Mouse (Mus musculus) bone marrow macrophage, adult 2 months (primary cell): ENCODE results near the gene Eif4h. TPM values are rescaled to one million over a fixed set of nuclear protein-coding genes. Genes with fewer than 3 reads are reported as not detected.
A peak's percentile ranks its signal among the peaks of the same experiment; 100 is the strongest.

Experiments used
- H3K27ac ChIP-seq: 2 replicates; pipeline ENCODE4 v1.5.1; 2012; ENCODE audit warnings: low read depth, low read length; ENCODE audit not compliant: insufficient read depth
- H3K4me1 ChIP-seq: 2 replicates; pipeline ENCODE4 v1.6.1; 2012; ENCODE audit warnings: low read length; ENCODE audit not compliant: control insufficient read depth, insufficient read depth
- H3K4me3 ChIP-seq: 2 replicates; pipeline ENCODE4 v1.5.1; 2012; ENCODE audit warnings: mild to moderate bottlenecking, low read length, moderate library complexity; ENCODE audit not compliant: insufficient read depth
- CTCF ChIP-seq: IDR thresholded peaks from 2 replicates; pipeline ENCODE4 v1.5.1; 2012; ENCODE audit warnings: low read depth, mild to moderate bottlenecking, low read length, moderate library complexity
- POLR2A ChIP-seq: IDR thresholded peaks from 2 replicates; pipeline ENCODE4 v1.6.1; 2012; ENCODE audit warnings: mild to moderate bottlenecking, low read depth, low read length, borderline replicate concordance
- polyA plus RNA-seq: library from polyadenylated mRNA; stranded (reverse); fragments of >200 nt; gene quantifications from 2 replicates; pipeline ENCODE4 v1.2.4, GENCODE M21; 2012; ENCODE audit not compliant: missing spikeins, insufficient read depth, insufficient read length

Eif4h gene
- polyA plus RNA-seq, result 169 and 175 TPM in 2 replicates

DNA sequence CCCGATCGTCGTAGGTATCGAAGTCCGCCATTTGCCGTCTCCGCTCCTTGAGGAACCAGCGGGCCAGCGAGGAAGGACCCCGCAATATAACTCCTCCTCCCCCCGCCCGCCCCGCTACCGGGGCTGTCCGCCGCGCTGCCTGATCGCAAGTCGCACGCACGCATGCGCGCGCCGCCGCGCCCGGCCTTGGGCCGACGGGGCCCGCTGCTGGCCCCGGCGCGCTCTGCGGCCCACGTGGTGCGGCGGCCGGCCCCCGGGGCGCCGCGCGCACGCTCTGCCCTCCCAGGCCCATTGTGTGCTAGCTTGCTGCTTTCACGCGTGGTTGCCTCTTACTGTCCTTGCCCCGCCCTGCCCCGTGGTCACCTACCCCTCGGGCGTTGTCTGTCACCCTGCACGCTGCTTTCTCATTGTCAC lies at the start of gene Eif4h:
Eif4h (minus strand) TSS at position 222 of the 414 bp plus-strand sequence.
- Histone ChIP-seq H3K4me1 (peaks cover 12% of the 10 kb centered on the region), H3K4me3 (peak within 1 kb of the TSS; percentile 99), H3K27ac (peak within 1 kb of the TSS; percentile 79)
- TF ChIP-seq CTCF (no peak), POLR2A (no peak)

- Histone ChIP-seq H3K4me1 (peaks cover 10% of the 10 kb centered on the region), H3K27ac (peak overlapping the region; percentile 19), H3K4me3 (peak overlapping the region; percentile 54)
- TF ChIP-seq CTCF (no peak), POLR2A (no peak)
These were observed 49.5 kb upstream of the Eif4h start for GRCm38 (mm10) chr5:134688718-134689284.

DNA sequence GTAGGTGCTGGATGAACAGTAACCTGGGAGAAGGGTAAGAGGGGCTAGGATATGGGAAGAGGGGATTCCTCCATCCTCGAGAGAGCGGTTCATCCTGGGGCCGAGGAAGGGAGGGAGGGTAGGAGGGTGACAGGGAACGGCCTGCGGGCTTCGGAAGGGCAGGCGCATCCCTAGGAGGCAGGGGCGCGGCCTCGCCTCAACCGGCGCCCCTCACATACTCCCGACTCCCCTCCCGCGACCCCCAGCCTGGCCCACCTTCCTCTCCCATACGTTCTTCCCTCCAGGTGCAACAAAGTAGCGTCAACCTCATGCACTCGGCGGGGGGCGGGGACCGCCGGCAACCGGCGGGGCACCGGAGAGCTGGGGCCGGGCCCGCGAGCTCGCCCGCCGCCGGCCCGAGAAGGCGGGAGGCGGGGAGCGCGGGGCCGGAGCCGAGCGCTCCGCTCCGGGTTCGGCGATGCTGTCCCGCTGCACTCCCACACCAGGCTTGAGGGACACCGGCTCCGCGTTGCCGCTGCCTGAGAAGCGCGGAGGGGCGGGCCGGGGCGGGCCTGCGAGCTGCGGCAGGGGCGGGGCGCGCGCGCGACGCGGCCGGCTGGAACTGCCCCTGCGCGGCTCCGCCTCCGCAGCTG lies 48.9 kb upstream of the Eif4h start, which contains the start of gene Limk1:
Limk1 (minus strand) TSS at position 513 of the 632 bp plus-strand sequence.
- Histone ChIP-seq H3K27ac (peak within 1 kb of the TSS; percentile 19), H3K4me3 (peak within 1 kb of the TSS; percentile 74)

GRCm38 (mm10) chr5:134687187-134687586 lies 47.9 kb upstream of the Eif4h start:
- Histone ChIP-seq H3K27ac (no peak overlapping the region), H3K4me1 (peaks cover 10% of the 10 kb centered on the region), H3K4me3 (no peak overlapping the region)
- TF ChIP-seq POLR2A, result no peak

More for the DNA sequence above, 48.9 kb upstream of the Eif4h start, which contains the start of gene Limk1:
- TF ChIP-seq POLR2A (no peak), CTCF (no peak)
- peaks cover 10% of the 10 kb centered on the region for H3K4me1 ChIP-seq

DNA sequence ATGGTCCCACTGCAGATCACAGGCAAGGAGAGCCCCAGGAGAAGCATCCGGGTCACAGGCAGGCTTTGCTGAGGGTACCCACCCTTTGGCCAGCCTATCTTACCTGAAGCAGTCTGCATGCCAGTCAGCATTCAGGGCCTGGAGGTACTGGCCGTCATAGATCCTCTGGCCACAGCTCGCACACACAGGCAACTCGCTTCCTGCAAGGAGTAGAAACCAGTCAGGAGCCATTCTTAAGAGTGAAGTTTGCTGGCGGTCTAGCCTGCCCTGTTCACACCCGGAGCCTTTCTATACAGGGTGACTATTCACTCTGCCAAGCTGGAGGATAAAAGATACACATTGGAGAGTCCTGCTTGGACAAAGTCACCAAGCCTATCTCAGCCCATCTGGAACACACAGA lies 47.3 kb upstream of the Eif4h start:
- H3K4me1 ChIP-seq, result peaks cover 10% of the 10 kb centered on the region
- no peak overlapping the region for H3K4me3 ChIP-seq
- TF ChIP-seq CTCF, result no peak
- no peak for TF ChIP-seq POLR2A
- no peak overlapping the region for H3K27ac ChIP-seq

GRCm38 (mm10) chr5:134684398-134684797 lies 45.1 kb upstream of the Eif4h start:
- TF ChIP-seq CTCF (no peak), POLR2A (no peak)

DNA sequence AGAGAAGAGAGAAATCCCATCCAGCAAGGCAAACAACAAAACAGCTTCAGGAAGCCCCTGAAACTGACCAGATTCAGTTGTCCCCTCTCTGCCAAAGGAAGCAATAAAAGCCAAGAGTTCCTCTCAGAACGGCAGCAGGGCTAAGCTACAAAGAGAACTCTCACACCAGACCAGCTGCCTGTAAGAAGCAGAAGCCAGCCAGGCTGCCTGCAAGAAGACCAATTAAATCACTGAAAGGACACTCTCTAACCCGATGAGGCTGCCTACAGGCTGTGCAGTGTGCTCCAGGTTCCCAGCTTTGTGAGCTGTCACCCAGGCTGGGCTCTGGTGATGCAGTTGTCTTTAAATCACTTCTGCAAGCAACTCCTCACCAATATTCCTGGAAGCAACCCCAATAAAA lies 44.5 kb upstream of the Eif4h start:
- H3K4me1 ChIP-seq, result peaks cover 4% of the 10 kb centered on the region; the same call in 1 of the 2 replicates
- no peak overlapping the region for H3K4me3 ChIP-seq
- H3K27ac ChIP-seq, result no peak overlapping the region
- TF ChIP-seq CTCF, result no peak
- TF ChIP-seq POLR2A, result no peak

More at GRCm38 (mm10) chr5:134684398-134684797, 45.1 kb upstream of the Eif4h start:
- H3K27ac ChIP-seq, result no peak overlapping the region
- H3K4me3 ChIP-seq, result no peak overlapping the region
- H3K4me1 ChIP-seq, result peaks cover 1% of the 10 kb centered on the region

DNA sequence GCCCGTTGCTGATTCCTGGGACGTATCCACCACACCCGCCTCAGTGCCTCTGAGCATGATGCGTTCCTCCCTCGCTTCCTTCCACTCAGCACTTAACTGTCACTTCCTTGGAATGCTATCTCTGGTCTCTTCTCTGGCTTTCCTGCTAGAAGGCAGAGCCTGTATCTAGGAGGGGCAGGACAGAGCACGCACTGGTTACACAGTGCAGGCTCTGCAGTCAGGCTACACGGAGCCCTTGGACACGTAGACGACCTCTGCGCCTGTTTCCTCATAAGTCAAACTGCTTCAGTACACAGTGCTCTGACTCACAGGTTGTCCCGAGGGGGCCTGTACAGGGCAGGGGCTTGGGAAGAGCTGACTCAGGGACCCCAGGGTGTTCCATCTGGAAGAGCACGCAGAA lies 40.9 kb upstream of the Eif4h start:
- Histone ChIP-seq H3K4me3 (no peak overlapping the region), H3K4me1 (peaks cover 24% of the 10 kb centered on the region), H3K27ac (no peak overlapping the region)
- TF ChIP-seq CTCF (no peak), POLR2A (no peak)

- Histone ChIP-seq H3K4me3 (no peak overlapping the region), H3K4me1 (peaks cover 24% of the 10 kb centered on the region), H3K27ac (no peak overlapping the region)
- TF ChIP-seq CTCF (no peak), POLR2A (no peak)
These were observed 39.7 kb upstream of the Eif4h start for GRCm38 (mm10) chr5:134678827-134679546.

GRCm38 (mm10) chr5:134678031-134678430 lies 38.7 kb upstream of the Eif4h start:
- TF ChIP-seq POLR2A (peak; percentile 87; the same call in 1 of the 2 replicates), CTCF (no peak)
- H3K4me1 ChIP-seq, result peaks cover 24% of the 10 kb centered on the region
- H3K27ac ChIP-seq, result peak overlapping the region; percentile 57
- H3K4me3 ChIP-seq, result peak overlapping the region; percentile 67

DNA sequence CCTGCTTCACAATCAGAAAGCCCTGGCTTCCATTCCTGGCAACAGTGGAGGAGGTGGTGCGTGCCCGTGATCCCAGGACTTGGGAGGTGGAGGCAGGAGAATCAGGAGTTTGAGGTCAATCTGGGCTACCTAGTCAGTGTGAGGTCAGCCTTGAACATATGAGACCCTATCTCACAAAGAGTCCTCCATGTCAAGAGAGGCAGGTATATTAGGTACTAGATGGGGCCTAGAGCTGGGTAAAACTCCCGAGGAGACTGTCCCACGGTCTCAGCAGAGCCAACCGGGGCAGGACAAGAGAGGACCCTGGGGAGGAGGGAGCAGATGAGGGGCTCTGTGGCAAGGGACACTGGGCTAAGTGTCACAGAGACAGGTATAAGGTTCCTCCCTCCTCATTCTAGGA lies 38.2 kb upstream of the Eif4h start:
- peak overlapping the region; percentile 67 for H3K4me3 ChIP-seq
- H3K27ac ChIP-seq, result peak overlapping the region; percentile 57
- no peak for TF ChIP-seq CTCF
- no peak for TF ChIP-seq POLR2A
- H3K4me1 ChIP-seq, result peaks cover 24% of the 10 kb centered on the region
